Mouse (Mus musculus): ENCODE measurements at regions not wholly inside any gene's neighbourhood (a gene's known extent, or its start where the extent isn't known, plus 50 kb on each side); places are given as distances from the start of the nearest gene placed in this dataset.

DNA sequence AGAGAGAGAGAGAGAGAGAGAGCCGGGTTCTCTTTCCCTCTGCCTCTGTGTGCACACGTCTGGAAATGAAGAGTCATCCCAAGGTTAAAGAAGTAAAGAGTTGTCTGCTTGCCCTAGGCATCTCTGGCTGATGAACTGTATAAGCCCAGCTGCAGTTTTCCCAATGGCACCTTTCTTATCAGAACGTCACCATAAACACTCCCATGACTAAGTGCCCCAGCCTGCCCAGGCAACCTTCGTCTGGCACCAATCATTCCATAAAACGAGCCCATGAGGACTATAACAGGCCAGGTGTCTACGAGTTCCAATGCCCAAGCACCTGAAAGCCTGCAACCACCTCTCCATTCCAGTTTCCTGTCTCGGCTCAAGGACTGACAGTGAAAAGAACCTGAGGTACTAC, 435.5 kb upstream of the Sox9 start:
- no peak for TF ChIP-seq POLR2A (IDR thresholded peaks at IDR 0.05; ENCODE audit: insufficient read length, low read depth)
- no peak for TF ChIP-seq MAX (IDR thresholded peaks at IDR 0.05; ENCODE audit: low read depth)
- TF ChIP-seq TCF12 (IDR thresholded peaks at IDR 0.05; ENCODE audit: insufficient read depth, poor library complexity, severe bottlenecking): no peak
- TF ChIP-seq MYOD1 (IDR thresholded peaks at IDR 0.05; ENCODE audit: control insufficient read depth in 1 of 3, insufficient read length in 2 of 3, low read depth in 2 of 3): no peak
- no peak for TF ChIP-seq USF1 (IDR thresholded peaks at IDR 0.05; ENCODE audit: low read depth)
- TF ChIP-seq REST (IDR thresholded peaks at IDR 0.05; ENCODE audit: insufficient read depth, insufficient read length): no peak
- no peak for TF ChIP-seq CEBPB (IDR thresholded peaks at IDR 0.05; ENCODE audit: insufficient read depth, poor library complexity, severe bottlenecking)
- TF ChIP-seq E2F4 (IDR thresholded peaks at IDR 0.05; ENCODE audit: insufficient read depth): no peak
